Mouse (Mus musculus): ENCODE measurements around the gene Lhpp.
A peak's percentile ranks its signal among the peaks of the same experiment; 100 is the strongest.

Gene Lhpp

DNA sequence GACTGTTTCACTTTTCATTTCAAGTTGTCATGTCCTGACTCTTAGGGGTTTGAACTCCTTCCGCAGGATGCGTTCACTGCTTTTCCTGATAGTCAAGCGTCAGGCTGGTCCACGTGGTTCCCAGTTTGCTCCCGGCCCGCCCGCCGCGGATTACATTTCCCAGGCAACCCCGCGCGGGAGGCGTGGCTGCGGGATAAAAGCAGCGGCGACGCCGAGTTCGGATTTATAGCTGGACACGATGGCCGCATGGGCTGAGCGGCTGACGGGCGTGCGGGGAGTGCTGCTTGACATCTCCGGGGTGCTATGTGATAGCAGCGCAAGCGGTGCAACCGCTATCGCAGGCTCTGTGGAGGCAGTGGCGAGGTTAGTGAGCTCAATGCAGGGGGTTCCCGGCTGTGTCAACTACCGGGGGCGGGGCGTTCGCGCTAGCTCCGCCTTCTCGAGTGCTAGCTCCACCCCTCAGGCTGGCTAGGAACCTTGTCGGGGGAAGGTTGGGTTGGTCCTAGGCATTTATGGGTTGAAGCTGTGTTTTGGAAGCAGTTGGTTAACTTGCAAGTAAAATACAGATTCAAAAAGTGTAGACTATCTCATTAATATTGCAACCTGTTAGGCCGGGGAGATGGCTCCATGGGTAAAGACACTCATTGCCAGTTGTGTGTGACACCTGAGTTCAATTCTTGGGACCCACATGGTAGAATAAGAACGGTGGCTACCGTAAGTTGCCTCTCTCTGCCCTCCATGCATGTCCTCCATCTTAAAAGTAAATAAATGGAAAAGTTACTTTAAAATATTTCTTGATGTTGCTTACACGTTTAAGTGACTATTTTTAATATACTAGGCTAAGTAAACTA, at the start of gene Lhpp:
Gene Lhpp, plus strand, starts transcription at position 171 of the 851 bp plus-strand sequence.
- peak; percentile 88 for DNase-seq

DNA sequence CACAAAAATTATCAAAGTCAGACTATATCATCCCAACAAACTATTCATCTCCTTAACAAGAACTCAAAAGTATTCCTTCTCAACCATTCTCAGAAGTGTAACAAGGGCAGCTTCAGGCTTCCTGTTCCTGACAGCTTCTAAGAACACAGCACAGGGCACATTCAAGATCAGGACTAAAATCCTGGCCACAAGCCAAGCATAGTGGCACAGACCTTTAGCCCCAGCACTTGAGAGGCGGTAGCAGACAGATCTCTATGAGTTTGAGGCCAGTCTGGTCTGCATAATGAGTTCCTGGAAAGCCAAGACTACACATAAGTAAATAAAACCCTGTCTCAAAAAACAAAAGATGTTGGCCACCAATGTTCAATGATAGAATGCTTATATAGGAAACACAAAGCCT, 44.6 kb upstream of the Lhpp start:
- DNase-seq: no peak

DNA sequence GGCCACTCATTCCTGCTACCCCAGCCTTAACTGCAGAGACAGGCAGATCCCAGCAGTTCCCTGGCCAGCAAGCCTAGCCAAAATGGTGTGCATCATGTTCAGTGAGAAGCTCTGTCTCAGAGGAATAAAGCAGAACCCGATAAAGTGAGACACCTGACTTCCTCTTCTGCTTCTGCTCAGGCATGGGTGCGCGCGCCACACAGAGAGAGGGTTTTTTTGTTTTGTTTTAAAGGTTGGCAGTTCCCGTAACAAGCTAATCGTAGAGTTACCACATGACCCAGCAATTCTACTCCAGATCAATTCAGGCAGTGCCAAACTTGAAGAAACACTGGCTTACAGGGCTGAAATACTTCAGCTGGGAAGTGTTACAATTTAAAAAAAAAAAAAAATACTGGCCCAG, 41.6 kb upstream of the Lhpp start:
- no peak for DNase-seq

DNA sequence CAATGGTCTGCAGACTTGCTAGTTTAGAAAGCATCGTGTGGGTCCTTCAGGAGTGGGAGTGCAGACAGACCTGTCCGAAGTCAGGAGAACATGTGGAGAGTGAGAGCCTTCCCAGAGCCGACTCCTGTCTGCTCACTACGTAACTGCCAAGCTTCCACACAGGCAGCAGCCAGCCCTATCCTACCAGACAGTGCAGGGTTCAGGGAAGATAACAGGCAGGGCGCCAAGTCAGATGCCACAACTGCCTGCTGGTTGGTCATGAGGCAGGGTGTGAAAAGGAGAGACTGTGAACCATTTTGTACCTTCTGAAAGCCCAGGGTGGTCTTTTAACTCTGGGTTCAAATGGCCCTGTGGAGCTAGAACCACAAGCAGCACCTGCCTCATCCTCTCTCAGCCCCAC, 40.4 kb upstream of the Lhpp start:
- DNase-seq: no peak

DNA sequence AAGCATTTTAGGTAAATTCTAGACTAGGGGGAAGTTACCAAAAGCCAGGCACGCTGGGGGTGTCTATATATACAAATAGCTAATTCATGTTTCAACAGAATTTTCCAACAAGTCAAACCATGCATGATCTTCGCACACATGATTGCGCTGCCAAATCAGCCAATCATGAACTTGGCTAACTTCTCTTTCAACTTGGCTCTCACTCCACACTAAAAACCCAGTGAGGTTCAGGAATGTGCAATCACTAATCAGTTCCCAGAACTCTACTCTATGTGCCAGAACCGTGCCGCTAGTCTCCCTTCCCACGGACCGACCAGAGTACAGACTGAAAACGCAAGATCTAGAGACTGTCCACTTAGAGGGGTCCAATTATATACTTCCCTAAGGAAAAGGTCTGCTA, 39.0 kb upstream of the Lhpp start:
- no peak for DNase-seq

DNA sequence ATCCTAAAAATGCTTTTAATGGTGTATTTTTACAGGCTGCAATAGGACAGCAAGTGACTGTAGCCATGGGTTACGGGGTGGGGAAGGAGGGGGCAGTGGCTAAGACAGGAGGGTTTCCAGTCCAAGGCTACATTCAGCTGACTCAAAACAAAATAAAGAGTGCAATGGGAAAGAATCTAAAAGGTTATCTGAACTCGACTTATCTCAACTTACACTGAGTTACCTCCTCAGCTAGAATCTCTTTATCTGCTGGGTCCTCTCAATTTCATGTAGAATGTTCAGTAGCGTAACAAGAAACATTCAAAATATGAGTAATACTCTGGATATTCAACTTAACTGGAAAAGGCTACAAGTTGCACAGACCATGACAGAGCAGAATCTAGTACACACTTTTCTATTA, 37.7 kb upstream of the Lhpp start:
- DNase-seq: no peak

DNA sequence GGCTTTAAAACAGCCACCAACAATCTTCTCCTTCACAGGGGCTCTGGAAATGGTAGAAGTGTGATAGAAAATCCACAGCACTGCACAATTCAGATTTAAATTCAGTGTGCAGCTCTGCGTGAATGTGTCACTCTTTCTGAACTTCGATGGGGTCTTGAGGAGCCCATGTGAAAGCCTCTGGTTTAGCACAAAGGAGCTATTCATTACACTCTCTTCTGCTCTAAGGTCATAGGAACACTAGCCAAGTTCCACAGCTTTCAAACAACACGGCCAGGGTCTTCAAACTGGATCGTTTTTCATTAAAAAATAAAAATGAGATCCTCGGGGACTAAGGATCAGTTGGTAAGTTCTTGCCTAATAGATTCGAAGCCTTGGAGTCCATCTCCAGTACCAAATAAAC, 37.2 kb upstream of the Lhpp start:
- no peak for DNase-seq

DNA sequence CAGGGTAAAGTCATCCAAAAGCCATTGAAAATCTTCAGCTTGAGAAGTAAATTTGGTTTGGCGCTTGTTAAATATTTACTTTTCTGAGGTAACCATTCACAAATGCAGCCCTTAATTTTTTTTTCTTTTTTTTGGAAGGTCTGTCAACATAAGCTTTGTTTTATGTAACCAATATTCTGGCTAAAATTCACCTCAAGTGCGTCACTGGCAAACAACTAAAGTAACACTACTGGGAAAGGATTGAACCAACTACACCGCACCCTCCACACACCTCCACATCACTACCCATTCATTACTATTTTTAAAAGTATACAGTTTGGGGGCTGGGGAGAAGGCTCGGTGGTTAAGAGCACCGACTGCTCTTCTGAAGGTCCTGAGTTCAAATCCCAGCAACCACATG, 35.8 kb upstream of the Lhpp start:
- DNase-seq: no peak

DNA sequence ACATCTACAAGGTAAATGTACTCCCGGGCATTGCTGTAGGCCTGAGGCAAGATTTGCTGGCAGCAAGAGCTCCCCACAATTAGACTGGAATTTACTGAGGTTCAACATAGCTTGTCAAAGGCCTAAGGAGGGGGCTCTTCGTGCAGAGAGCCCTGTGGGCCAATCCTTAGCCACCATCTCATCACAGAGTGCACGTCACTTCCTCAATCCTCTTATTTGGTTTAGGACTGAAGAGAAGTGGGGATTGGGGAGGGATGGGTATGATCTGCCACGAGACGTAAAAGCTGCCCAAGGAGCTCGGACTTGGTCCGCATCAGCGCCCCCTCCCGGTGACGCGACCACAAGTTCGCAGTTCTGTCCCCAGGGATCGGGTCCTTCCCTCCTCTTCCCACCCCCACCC, 34.8 kb upstream of the Lhpp start:
- DNase-seq: peak; percentile 92

DNA sequence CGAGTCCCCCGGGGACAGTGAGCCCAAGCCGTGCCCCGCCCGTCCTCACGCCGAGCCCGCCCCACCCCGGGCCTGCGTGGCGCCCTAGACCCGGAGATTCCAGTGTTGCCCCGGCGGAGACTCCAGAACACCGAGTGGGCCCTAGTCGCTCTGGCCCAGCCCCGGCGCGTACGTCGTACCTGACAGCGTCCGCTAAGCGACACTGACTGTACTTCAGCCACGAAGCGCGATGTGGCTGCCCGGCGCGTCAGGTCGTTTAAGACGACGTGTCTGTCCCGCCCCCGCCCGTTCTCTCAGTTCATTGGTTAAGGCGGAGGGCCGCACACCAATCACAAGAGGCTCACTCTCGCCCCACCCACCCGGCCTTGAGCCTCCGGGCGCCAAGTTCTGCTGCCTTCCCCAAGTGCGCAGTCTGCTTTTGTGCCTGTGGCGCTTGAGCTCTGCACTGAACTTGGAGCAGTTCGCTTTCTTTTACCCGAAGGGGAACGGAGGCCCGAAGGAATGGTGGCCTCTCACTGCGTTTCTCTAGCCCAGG, 34.3 kb upstream of the Lhpp start, which contains the start of gene Oat:
Gene Oat, minus strand, starts transcription at position 283 of the 535 bp plus-strand sequence.
- peak; percentile 98 for DNase-seq

DNA sequence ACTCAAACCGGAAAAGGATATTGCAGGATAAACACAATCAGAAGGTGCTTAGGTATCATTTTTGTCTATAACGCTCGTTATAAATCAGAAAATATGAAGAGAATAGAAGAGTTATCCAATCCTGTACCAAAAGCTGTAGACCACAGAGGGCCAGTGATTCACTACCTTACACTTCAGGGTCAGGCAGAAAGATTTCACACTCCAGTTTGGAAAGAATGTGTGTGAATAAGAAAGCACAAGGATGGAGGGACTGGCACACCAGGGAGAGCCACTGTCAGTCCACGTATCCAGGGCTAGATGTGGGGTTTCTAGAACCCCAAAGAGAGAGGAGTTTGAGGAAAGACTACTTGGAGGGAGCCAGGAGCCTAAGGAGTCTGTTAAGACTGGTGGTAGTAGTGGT, 33.5 kb upstream of the Lhpp start:
- no peak for DNase-seq

DNA sequence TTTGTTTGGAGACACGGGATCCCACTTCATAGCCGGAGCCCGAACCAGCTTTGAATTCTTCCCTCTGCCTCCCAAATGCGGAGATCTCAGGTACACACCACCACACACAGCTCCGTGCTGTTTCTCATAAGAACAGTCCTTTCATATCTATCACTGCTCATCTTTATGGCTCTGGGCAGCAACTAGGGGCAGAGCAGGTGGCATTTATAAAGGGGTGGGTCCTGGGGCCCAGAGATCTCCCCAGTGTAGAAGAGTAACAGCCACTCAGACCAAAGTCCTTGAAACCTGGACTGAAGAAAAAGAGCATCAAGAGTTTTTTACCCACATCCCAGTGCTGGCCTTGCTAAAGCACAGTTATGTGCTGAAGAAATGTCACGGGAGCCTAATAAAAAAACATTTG, 29.9 kb upstream of the Lhpp start:
- DNase-seq: no peak

DNA sequence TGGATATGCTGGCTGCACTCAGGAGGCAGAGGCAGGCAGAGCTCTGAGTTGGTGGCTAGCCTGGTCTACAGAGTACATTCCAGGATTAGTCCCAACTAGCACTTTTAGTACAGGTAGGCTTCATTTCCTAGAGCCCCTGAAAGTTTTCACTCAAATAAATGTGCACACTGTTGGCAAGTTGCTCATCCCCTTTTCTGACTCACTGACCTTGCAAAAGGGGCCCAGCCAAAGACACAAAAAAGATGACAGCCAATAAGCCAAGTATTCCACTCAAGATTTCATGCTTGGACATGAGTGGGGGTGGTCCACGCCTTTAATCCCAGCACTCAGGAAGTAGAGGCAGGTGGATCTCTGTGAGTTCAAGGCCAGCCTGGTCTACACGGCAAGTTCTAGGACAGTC, 29.0 kb upstream of the Lhpp start:
- DNase-seq: no peak

DNA sequence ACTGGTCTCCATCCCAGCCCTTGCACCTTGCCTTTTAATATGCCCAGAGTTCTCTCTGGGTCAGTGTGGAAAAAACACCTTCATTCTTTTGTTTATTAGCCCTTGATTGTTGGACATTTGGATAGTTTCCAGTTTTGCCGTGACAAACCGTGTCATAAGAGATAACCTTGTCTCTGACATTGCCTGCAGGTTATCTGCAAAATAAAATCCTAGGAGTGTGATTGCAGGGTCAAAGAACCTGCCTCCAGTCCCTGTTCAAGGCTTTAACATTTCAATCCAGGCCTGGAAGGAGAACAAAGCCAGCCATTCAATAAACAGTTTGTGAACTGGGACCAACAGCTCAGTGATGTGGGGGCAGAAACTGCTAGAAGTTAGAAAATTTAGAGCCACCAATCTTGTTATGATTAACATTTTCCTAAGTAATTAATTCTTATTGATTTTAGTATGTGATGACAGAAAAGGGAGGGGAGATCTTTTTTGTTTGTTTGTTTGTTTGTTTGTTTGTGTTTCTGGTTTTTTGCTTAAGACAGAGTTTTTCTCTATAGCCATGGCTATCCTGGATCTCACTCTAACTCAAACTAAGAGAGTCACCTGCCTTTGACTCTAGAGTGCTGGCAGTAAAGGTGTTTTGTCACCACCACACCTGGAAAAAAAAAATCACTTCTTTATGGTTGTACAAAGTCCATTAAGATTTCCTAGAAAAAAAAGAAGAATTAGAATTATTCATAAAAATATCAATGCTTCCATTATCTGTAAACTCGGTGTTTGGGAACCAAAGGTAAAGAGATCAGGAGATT, 24.5 kb upstream of the Lhpp start:
- no peak for DNase-seq

DNA sequence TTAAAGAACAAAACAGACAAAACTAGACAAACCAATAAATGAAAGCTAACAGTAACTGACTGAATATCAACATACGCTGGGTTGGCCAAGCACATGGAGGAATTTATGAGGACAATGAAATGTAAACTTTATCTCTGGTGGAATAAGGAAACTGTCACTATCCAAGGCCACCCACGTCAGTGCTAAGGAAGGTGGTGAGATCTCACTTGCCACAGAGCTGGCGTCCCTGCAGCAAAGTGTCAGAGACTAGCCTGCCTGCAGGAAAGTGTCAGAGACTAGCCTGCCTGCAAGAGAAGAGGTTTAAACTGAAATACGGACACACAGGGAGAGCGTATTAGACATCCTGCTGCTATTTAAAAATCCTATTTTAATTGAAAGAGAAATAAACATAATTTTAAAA, 23.3 kb upstream of the Lhpp start:
- no peak for DNase-seq

DNA sequence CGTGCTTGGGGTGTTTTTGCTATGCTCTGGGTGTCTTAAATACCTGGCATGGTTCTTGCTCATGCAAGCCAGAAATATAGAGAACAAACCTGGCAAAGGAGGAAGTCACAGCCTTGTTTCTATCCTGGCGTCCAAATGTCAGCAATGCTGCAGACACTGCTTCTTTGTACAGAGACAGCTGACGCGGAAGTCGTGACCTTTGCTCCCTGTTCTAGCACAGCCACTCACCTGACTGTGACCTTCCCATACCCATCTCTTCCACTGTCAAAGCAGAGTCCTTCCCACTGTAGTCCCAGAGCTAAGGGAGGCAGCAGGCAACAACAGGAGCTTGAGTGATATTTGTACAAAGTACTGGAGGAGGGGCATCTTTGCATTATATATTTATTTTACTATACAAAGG, 20.8 kb upstream of the Lhpp start:
- no peak for DNase-seq

DNA sequence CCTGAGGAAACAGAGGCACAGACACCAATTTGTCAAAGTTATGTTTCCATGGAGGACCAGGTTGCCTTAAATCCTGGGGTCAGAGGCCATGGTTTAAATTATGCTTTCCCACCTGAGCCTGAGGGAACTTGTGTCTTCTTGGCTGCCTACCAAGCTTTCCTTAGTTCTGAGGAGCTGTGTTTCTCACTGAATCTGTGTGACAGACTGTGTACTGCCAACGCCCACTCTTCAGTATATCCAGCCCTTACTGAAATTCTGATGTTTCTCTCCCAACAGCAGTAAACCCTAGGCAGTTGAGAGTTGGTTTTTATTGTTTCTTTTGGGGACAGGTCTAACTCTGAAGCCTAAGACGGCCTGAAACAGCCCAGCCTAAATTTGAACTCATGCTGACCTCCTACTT, 16.7 kb upstream of the Lhpp start:
- DNase-seq: no peak

DNA sequence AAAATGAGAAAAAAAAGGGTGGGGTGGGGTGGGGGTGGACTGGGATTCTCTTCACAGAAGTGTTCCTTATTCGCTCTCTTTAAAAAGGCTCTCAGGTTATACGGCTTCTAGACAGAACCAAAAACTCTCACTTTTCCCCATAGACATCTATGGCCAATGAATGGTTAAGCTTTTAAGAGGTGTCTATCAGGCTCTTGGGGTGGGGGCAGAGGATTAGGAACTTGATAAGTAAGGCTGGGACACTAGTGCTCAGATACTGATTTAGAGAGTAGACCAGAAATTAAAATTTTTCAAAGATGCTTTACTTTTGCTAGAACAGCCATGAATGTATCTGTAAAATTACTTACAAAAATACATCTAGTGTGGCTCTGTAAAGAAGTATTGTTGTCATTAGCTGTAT, 16.1 kb upstream of the Lhpp start:
- DNase-seq: no peak

DNA sequence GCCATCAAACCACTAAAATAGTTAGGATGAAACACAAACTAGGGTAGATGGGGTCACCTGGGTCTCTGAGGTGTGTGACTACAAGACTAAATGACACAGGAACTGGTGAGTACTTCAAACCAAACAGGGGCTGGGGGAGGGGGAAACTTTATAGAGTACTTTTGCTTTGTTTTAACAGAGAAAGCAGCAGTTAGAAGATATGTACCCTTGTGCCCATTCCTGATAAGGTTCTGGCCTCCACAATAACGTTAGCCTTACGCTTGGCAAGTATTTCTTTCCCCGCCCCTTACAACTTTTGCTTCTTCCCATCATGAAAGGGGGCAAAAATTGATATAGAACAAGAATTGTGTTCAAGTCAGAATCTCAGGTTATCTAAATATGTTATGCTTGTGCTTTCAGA, 14.7 kb upstream of the Lhpp start:
- DNase-seq: no peak

DNA sequence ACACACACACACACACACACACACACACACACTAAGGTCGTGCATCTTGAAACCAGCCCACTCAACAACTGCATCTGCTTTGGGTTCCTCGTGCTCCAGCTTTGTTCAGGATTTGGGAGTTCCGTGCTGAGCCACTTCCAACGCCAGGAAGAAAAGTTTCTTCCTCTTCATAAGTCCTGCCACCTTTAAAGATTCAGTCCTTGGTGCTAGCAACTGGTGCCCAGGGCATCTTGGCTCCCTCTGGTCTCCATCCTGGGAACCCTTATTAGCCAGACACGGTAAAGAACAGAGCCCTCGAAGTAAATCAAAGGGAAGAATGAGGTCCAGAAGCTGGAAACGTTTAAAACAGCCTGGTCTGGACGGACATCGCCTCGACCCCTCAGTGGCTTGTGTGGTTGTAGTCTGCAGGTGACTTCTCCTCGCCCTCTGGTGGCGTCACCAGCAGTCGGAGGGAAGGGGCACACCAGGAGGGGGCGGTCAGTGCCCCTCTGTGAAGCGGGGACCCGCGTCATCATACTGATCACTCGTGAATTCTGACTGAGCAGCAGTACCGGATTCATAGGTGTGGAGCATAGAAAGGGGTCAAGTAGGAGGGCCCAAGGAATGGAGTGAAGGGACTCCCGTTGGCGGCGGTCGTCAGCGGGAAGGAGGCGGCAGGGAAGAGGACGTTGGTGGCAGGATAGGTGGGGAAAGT, 13.7 kb upstream of the Lhpp start:
- peak; percentile 27 for DNase-seq

DNA sequence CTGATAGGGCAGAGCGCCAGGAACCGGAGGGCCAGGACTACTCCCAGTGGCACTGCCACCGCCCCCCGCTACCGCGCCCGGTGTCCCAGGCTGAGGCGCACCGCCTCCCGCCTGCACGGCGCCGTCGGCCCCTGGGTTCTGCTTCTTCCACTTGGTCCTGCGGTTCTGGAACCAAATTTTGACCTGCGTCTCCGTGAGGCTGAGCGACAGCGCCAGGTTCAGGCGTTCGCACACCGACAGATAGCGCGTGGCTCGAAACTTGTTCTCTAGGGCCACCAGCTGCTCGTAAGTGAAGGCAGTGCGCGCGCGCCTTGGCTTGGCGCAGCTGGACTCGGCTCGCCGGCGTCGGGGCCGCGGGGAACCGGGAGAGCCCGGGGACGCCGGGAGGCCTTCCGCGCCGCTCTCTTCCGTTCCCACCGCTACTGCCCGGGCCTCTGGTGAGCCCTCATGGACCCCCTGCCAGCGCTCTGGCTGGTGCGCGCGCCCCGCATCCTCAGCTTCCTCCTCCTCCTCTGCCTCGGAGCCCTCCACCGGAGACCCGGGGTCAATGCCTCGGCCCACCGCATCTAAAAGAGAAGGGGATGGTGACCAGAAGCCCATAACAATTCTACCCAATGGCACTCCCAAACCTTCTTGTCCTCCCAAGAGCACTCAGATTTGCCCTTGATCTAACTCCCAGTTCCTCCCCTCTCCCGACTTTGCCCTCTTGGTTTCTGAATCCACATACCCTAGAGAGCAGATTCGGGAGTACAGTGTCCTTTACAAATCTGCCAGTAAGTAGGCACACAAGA, 13.0 kb upstream of the Lhpp start:
- peak; percentile 49 for DNase-seq

Data from retina, postnatal 1 day (tissue).